Mouse (Mus musculus) MEL (cell line): ENCODE results near the gene Sh3rf3. TPM values are rescaled to one million over a fixed set of nuclear protein-coding genes. Genes with fewer than 3 reads are reported as not detected.

Source experiments
- DNase-seq: peaks from one replicate; pipeline ENCODE4 v3.0.0; 2011; ENCODE audit warnings: low read depth, low spot score
- H3K27ac ChIP-seq: 2 replicates; pipeline ENCODE4 v1.5.1; 2012; ENCODE audit warnings: low read depth, mild to moderate bottlenecking, control low read depth, low read length, moderate library complexity; ENCODE audit not compliant: control insufficient read depth
- H3K27me3 ChIP-seq, 2 experiments: fragments of 150-350 bp in 1 of 2; sonication (generic) in 1 of 2; 2 replicates each; pipeline ENCODE4 v1.6.1; 2012; ENCODE audit warnings: low read length in 2 of 2, mild to moderate bottlenecking in 2 of 2, improper control_type of control experiment in 1 of 2, moderate library complexity in 1 of 2; ENCODE audit not compliant: insufficient read depth in 2 of 2, control insufficient read depth in 1 of 2
- H3K36me3 ChIP-seq, 2 experiments: 2 replicates each; pipeline ENCODE4 v1.6.1; 2012 to 2014; ENCODE audit warnings: low read length in 2 of 2, improper control_type of control experiment in 1 of 2, inconsistent platforms in 1 of 2, mild to moderate bottlenecking in 1 of 2; ENCODE audit not compliant: insufficient read depth in 2 of 2, control insufficient read depth in 1 of 2
- H3K4me1 ChIP-seq, 2 experiments: fragments of 150-350 bp in 1 of 2; sonication (generic) in 1 of 2; 2 replicates each; pipeline ENCODE4 v1.6.1; 2012; ENCODE audit warnings: low read length in 2 of 2, improper control_type of control experiment in 1 of 2, mild to moderate bottlenecking in 1 of 2; ENCODE audit not compliant: insufficient read depth in 2 of 2, control insufficient read depth in 1 of 2
- H3K4me3 ChIP-seq, 2 experiments: fragments of 150-350 bp in 1 of 2; sonication (generic) in 1 of 2; 2 replicates each; pipeline ENCODE4 v1.5.1; 2012; ENCODE audit warnings: low read depth in 2 of 2, low read length in 2 of 2, mild to moderate bottlenecking in 2 of 2, moderate library complexity in 2 of 2, control low read depth in 1 of 2, improper control_type of control experiment in 1 of 2; ENCODE audit not compliant: control insufficient read depth in 1 of 2, insufficient read depth in 1 of 2
- H3K79me2 ChIP-seq: 2 replicates; pipeline ENCODE4 v1.6.1; 2012; ENCODE audit warnings: mild to moderate bottlenecking, low read length, moderate library complexity; ENCODE audit not compliant: control insufficient read depth, poor library complexity, insufficient read depth
- H3K9ac ChIP-seq: 2 replicates; pipeline ENCODE4 v1.6.1; 2012; ENCODE audit warnings: low read depth, mild to moderate bottlenecking, control low read depth, low read length, moderate library complexity; ENCODE audit not compliant: control insufficient read depth, poor library complexity, severe bottlenecking
- H3K9me3 ChIP-seq: fragments of 150-350 bp; sonication (generic); replicated peaks from 2 replicates; pipeline ENCODE4 v1.6.1; 2012; ENCODE audit warnings: mild to moderate bottlenecking, low read length, improper control_type of control experiment, moderate library complexity; ENCODE audit not compliant: insufficient read depth
- CHD1 ChIP-seq: IDR thresholded peaks from 2 replicates; pipeline ENCODE4 v1.6.1; 2012; ENCODE audit warnings: low read depth, mild to moderate bottlenecking, inconsistent platforms, low read length, improper control_type of control experiment
- CHD2 ChIP-seq: IDR thresholded peaks from 2 replicates; pipeline ENCODE4 v1.6.1; 2011; ENCODE audit warnings: low read length, improper control_type of control experiment
- CTCF ChIP-seq, 3 experiments: IDR thresholded peaks in 2 of 3; conservative IDR thresholded peaks in 1 of 3; 2 replicates each; pipeline ENCODE4 v1.5.1; 2011 to 2012; ENCODE audit warnings: low read length in 3 of 3, low read depth in 2 of 3, mild to moderate bottlenecking in 2 of 3, improper control_type of control experiment in 1 of 3, inconsistent platforms in 1 of 3, mixed read lengths in 1 of 3, moderate library complexity in 1 of 3; ENCODE audit not compliant: control insufficient read depth in 1 of 3, insufficient read depth in 1 of 3, poor library complexity in 1 of 3, severe bottlenecking in 1 of 3
- ELF1 ChIP-seq: IDR thresholded peaks from 2 replicates; pipeline ENCODE4 v1.6.1; 2014; ENCODE audit warnings: low read depth, mild to moderate bottlenecking, inconsistent platforms, low read length, improper control_type of control experiment, moderate library complexity
- EP300 ChIP-seq, 2 experiments: IDR thresholded peaks; 2 replicates each; pipeline ENCODE4 v1.6.1; 2011; ENCODE audit warnings: improper control_type of control experiment in 2 of 2, low read length in 2 of 2, low read depth in 1 of 2, mild to moderate bottlenecking in 1 of 2
- GABPA ChIP-seq: IDR thresholded peaks from 2 replicates; pipeline ENCODE4 v1.6.1; 2012; ENCODE audit warnings: low read depth, mild to moderate bottlenecking, inconsistent platforms, low read length, improper control_type of control experiment, moderate library complexity
- JUND ChIP-seq: IDR thresholded peaks from 2 replicates; pipeline ENCODE4 v1.6.1; 2011; ENCODE audit warnings: low read depth, mild to moderate bottlenecking, improper control_type of control experiment, low read length
- MEF2A ChIP-seq: IDR thresholded peaks from 2 replicates; pipeline ENCODE4 v1.6.1; 2014; ENCODE audit warnings: low read depth, mild to moderate bottlenecking, inconsistent platforms, low read length, improper control_type of control experiment; ENCODE audit not compliant: poor library complexity, insufficient replicate concordance, severe bottlenecking; ENCODE audit errors: extremely low read depth
- NELFE ChIP-seq: IDR thresholded peaks from 2 replicates; pipeline ENCODE4 v1.6.1; 2011; ENCODE audit warnings: low read depth, low read length, improper control_type of control experiment
- POLR2AphosphoS2 ChIP-seq: IDR thresholded peaks from 2 replicates; pipeline ENCODE4 v1.6.1; 2011; ENCODE audit warnings: low read length, improper control_type of control experiment
- POLR2AphosphoS5 ChIP-seq: IDR thresholded peaks from 2 replicates; pipeline ENCODE4 v1.6.1; 2012; ENCODE audit warnings: low read depth, borderline replicate concordance, mild to moderate bottlenecking, inconsistent platforms, low read length, moderate library complexity, mixed read lengths
- RAD21 ChIP-seq: IDR thresholded peaks from 2 replicates; pipeline ENCODE4 v1.6.1; 2011; ENCODE audit warnings: mild to moderate bottlenecking, low read depth, low read length, improper control_type of control experiment
- SMC3 ChIP-seq: IDR thresholded peaks from 2 replicates; pipeline ENCODE4 v1.6.1; 2011; ENCODE audit warnings: low read depth, low read length, improper control_type of control experiment
- TBP ChIP-seq: IDR thresholded peaks from 2 replicates; pipeline ENCODE4 v1.8.0; 2011; ENCODE audit warnings: low read depth, low read length, improper control_type of control experiment
- TCF12 ChIP-seq: IDR thresholded peaks from 2 replicates; pipeline ENCODE4 v1.6.1; 2014; ENCODE audit warnings: low read depth, mild to moderate bottlenecking, inconsistent platforms, low read length, improper control_type of control experiment, moderate library complexity
- UBTF ChIP-seq: IDR thresholded peaks from 2 replicates; pipeline ENCODE4 v1.6.1; 2012; ENCODE audit warnings: low read depth, mild to moderate bottlenecking, inconsistent platforms, low read length, improper control_type of control experiment, moderate library complexity, borderline replicate concordance; ENCODE audit not compliant: insufficient read depth
- USF1 ChIP-seq: IDR thresholded peaks from 2 replicates; pipeline ENCODE4 v1.6.1; 2014; ENCODE audit warnings: low read depth, mild to moderate bottlenecking, inconsistent platforms, low read length, improper control_type of control experiment, moderate library complexity
- USF2 ChIP-seq, 2 experiments: IDR thresholded peaks; 2 replicates each; pipeline ENCODE4 v1.6.1; 2011 to 2012; ENCODE audit warnings: improper control_type of control experiment in 2 of 2, low read length in 2 of 2, borderline replicate concordance in 1 of 2, inconsistent platforms in 1 of 2, low read depth in 1 of 2, mild to moderate bottlenecking in 1 of 2; ENCODE audit not compliant: insufficient read depth in 1 of 2
- ZC3H11A ChIP-seq: IDR thresholded peaks from 2 replicates; pipeline ENCODE4 v1.6.1; 2012; ENCODE audit warnings: low read depth, mild to moderate bottlenecking, inconsistent platforms, low read length, improper control_type of control experiment
- polyA plus RNA-seq, 2 experiments: library from polyadenylated mRNA; stranded (reverse) in 1 of 2; unstranded in 1 of 2; fragments of >175 nt in 1 of 2; fragments of >200 nt in 1 of 2; gene quantifications; 2 replicates each; pipeline versions ENCODE4 v1.2.1 to v1.2.4; 2012; ENCODE audit warnings: low replicate concordance in 2 of 2, low read depth in 1 of 2; ENCODE audit not compliant: insufficient read length in 2 of 2, insufficient read depth in 1 of 2, missing spikeins in 1 of 2
- total RNA-seq: library from RNA; depleted of rRNA; stranded (reverse); fragments of 300-350 nt; gene quantifications from 2 replicates; pipeline ENCODE4 v1.2.3, GENCODE M21; 2012

The Sh3rf3 gene
- total and polyA plus RNA-seq, 3 experiments, result not detected

- no peak for TF ChIP-seq POLR2AphosphoS2
- TF ChIP-seq TBP, result no peak
- peak; percentile 59 for TF ChIP-seq ZC3H11A
- TF ChIP-seq NELFE, result no peak
- no peak for TF ChIP-seq GABPA
- no peak for TF ChIP-seq JUND
- no peak for TF ChIP-seq CHD1
- TF ChIP-seq CTCF (IDR thresholded peaks at IDR 0.05 in 2 of 3, conservative IDR thresholded peaks at IDR 0.05 in 1 of 3; ENCODE audit: control insufficient read depth in 1 of 3, insufficient read depth in 1 of 3, low read depth in 2 of 3, low read length in 3 of 3, poor library complexity in 1 of 3, severe bottlenecking in 1 of 3), result peak; percentile 56 to 75 (median 71)
- TF ChIP-seq UBTF, result no peak
- TF ChIP-seq USF1, result no peak
- TF ChIP-seq RAD21, result peak; percentile 65
- TF ChIP-seq CHD2, result no peak
- TF ChIP-seq SMC3, result peak; percentile 73
- TF ChIP-seq, all 39 proteins: peak for 4
- H3K36me3 ChIP-seq, result peaks cover 0 to 2% of the 10 kb centered on the region in 2 experiments; a peak in 1 of 4 replicates
- H3K27ac ChIP-seq, result no peak overlapping the region
- peak; percentile 47 for DNase-seq
- no peak overlapping the region for H3K4me3 ChIP-seq
- no peaks in the 10 kb centered on the region for H3K79me2 ChIP-seq
- peaks cover 0 to 6% of the 10 kb centered on the region in 2 experiments; a peak in 3 of 4 replicates for H3K4me1 ChIP-seq
- no peak overlapping the region for H3K9ac ChIP-seq
- no peaks in the 10 kb centered on the region for H3K9me3 ChIP-seq
- peaks cover 0 to 2% of the 10 kb centered on the region in 2 experiments; a peak in 1 of 4 replicates for H3K27me3 ChIP-seq
These were observed 353.2 kb downstream of the Sh3rf3 start for GRCm38 (mm10) chr10:59166104-59166944.

DNA sequence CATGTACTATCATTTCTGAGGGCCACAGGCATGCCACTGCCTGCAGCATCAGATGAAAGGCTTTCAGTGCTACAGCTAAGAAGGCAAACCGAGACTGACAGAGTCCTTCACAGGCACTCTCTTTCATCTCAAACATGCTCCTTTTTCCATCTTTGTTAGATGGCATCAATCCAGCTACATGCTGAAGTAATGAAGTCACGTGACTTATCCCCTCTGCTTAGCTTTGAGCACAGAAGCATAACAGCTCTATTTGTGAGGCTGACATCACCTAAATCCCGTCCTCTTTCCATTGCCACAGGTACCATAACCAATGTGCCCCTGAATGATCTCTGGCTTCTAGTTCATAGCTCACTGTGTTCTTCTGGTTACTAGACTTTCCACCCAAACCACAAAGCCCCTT, 357.9 kb downstream of the Sh3rf3 start:
- H3K4me1 ChIP-seq, result peaks cover 0 to 6% of the 10 kb centered on the region in 2 experiments; a peak in 1 of 4 replicates
- no peak overlapping the region for H3K9ac ChIP-seq
- H3K4me3 ChIP-seq, result no peak overlapping the region
- H3K79me2 ChIP-seq, result no peaks in the 10 kb centered on the region
- no peak overlapping the region for H3K27ac ChIP-seq
- TF ChIP-seq EP300 (IDR thresholded peaks at IDR 0.05; ENCODE audit: low read depth in 1 of 2, low read length in 2 of 2), result no peak
- TF ChIP-seq ELF1, result no peak
- TF ChIP-seq USF2 (IDR thresholded peaks at IDR 0.05; ENCODE audit: borderline replicate concordance in 1 of 2, insufficient read depth in 1 of 2, low read depth in 1 of 2, low read length in 2 of 2), result no peak
- no peak for TF ChIP-seq NELFE
- TF ChIP-seq USF1, result peak; percentile 65
- TF ChIP-seq POLR2AphosphoS5, result no peak
- 0 out of 2 replicates have a peak, but pooled peaks have one; percentile 20 for TF ChIP-seq TCF12
- no peak for TF ChIP-seq MEF2A
- no peak for DNase-seq
- no peaks in the 10 kb centered on the region for H3K9me3 ChIP-seq
- H3K27me3 ChIP-seq, result peaks cover 0 to 2% of the 10 kb centered on the region in 2 experiments; a peak in 3 of 4 replicates
- H3K36me3 ChIP-seq, result no peaks in the 10 kb centered on the region
